Mouse (Mus musculus) 3134 (cell line): ENCODE measurements around the gene Cdk2ap2.
"Not testable (repeated sequence)": the region's sequence is repeated elsewhere in the genome, so short reads cannot be mapped to it uniquely, and the experiment has no call there.

Experiments
- DNase-seq: peaks from one replicate; pipeline ENCODE4 v3.0.0-alpha.2; 2011; ENCODE audit warnings: low spot score; ENCODE audit not compliant: insufficient read length; ENCODE audit errors: extremely low read depth

Cdk2ap2 gene

GRCm38 (mm10) chr19:4113186-4113805 is 16.3 kb downstream of the Cdk2ap2 start:
- peak; percentile 84 for DNase-seq

GRCm38 (mm10) chr19:4113806-4114230 is 16.8 kb downstream of the Cdk2ap2 start:
- DNase-seq: no peak

GRCm38 (mm10) chr19:4114551-4114950 is 17.6 kb downstream of the Cdk2ap2 start:
- no peak for DNase-seq

- no peak for DNase-seq
Measured at GRCm38 (mm10) chr19:4115144-4115543, 18.2 kb downstream of the Cdk2ap2 start.

- DNase-seq: no peak
Measured at GRCm38 (mm10) chr19:4115816-4116215, 18.8 kb downstream of the Cdk2ap2 start.

GRCm38 (mm10) chr19:4117006-4117405 is 20.0 kb downstream of the Cdk2ap2 start:
- DNase-seq: no peak

GRCm38 (mm10) chr19:4118350-4118749 is 21.4 kb downstream of the Cdk2ap2 start:
- DNase-seq: no peak

- no peak for DNase-seq
Measured at GRCm38 (mm10) chr19:4119716-4120487, 22.9 kb downstream of the Cdk2ap2 start.

- DNase-seq: no peak
Measured at GRCm38 (mm10) chr19:4120496-4120895, 23.5 kb downstream of the Cdk2ap2 start.

- peak; percentile 95 for DNase-seq
Measured at GRCm38 (mm10) chr19:4121097-4121805, 24.3 kb downstream of the Cdk2ap2 start.

- not testable (repeated sequence) for DNase-seq
Measured at GRCm38 (mm10) chr19:4121896-4122295, 24.9 kb downstream of the Cdk2ap2 start.

- no peak for DNase-seq
Measured at GRCm38 (mm10) chr19:4122411-4123370, 25.7 kb downstream of the Cdk2ap2 start.

GRCm38 (mm10) chr19:4124432-4124831 is 27.4 kb downstream of the Cdk2ap2 start:
- DNase-seq: no peak

- DNase-seq: not testable (repeated sequence)
Measured at GRCm38 (mm10) chr19:4125268-4125667, 28.3 kb downstream of the Cdk2ap2 start.

GRCm38 (mm10) chr19:4125741-4126696 is 29.0 kb downstream of the Cdk2ap2 start, which contains the start of gene Aip:
Aip (minus strand) TSS chr19:4125858.
- DNase-seq: peak; percentile 99

GRCm38 (mm10) chr19:4126759-4127495 is 29.9 kb downstream of the Cdk2ap2 start:
- DNase-seq: peak; percentile 53

- no peak for DNase-seq
Measured at GRCm38 (mm10) chr19:4129462-4129861, 32.5 kb downstream of the Cdk2ap2 start.

- DNase-seq: no peak
Measured at GRCm38 (mm10) chr19:4130106-4130505, 33.1 kb downstream of the Cdk2ap2 start.
